Mouse (Mus musculus): Measurements from ENCODE around the gene Ptpn23. TPM values are rescaled to one million over a fixed set of nuclear protein-coding genes. Genes with fewer than 3 reads are reported as not detected.
"Not testable (repeated sequence)": the region's sequence is repeated elsewhere in the genome, so short reads cannot be mapped to it uniquely, and the experiment has no call there.

Ptpn23 gene
- total RNA-seq, 2 experiments from 2014 or later = 55.4 to 64.8 TPM

DNA sequence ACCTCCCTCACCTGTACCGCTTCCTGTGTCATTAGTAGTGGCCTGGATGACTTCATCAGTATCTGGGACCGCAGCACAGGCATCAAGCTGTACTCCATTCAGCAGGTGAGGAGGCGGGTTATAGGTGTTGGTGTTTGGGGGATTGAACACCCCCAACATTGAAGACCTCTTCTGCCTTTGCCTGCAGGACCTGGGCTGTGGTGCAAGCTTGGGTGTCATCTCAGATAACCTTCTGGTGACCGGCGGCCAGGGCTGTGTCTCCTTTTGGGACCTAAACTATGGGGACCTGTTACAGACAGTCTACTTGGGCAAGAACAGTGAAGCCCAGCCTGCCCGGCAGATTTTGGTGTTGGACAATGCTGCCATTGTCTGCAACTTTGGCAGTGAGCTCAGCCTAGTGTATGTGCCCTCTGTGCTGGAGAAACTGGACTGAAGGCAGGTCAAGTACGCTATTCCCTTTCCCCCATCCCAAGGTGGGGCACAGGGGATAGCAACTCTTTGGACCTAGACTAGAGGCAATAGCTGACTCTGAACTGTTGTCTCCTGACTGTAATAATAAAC is 23.6 kb downstream of the Ptpn23 start:
- DNase-seq (ENCODE audit: low spot score in 2 of 2) = no peak

GRCm38 (mm10) chr9:110381292-110381691 is 26.7 kb downstream of the Ptpn23 start:
- DNase-seq (ENCODE audit: low spot score in 2 of 2) = no peak

GRCm38 (mm10) chr9:110380662-110381061 is 27.4 kb downstream of the Ptpn23 start:
- no peak for DNase-seq (ENCODE audit: low spot score in 2 of 2)

- DNase-seq (ENCODE audit: low spot score in 2 of 2) = no peak
Observed at GRCm38 (mm10) chr9:110379361-110379760, 28.7 kb downstream of the Ptpn23 start.

DNA sequence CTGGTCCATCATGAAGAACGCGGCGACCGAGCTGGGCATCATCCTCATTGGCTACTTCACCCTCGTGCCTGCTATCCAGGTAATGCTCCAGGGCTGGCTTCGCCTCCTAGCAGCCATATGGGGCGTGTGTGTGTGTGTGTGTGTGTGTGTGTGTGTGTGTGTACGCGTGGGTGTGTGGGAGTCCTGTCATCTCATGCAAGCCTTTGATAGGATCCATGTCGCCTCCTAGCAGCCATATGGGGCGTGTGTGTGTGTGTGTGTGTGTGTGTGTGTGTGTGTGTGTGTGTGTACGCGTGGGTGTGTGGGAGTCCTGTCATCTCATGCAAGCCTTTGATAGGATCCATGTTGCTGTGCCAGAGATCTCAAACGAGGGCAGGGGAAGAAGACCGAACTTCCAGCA is 30.4 kb downstream of the Ptpn23 start:
- DNase-seq (ENCODE audit: low spot score in 2 of 2) = not testable (repeated sequence)

DNA sequence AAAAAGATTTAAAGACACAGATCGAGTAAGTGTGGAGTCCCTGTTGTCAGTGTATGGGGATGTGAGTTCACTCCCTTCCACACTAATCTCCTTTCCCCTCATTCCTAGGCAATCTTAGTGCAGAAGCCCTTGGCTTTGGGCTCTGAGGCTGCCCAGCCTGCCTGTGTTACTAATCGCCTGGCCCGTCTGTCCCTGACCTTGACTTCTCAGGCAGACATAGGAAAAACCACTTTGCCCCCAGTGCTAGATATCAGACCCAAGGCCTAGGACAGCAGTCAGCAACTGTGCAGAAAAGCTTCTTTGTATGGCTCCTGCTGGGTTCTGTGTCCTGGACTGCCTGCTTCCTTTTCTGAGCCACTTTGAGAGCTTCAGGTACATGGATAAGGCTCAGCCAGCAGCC is 32.3 kb downstream of the Ptpn23 start:
- DNase-seq (ENCODE audit: low spot score in 2 of 2) = no peak

DNA sequence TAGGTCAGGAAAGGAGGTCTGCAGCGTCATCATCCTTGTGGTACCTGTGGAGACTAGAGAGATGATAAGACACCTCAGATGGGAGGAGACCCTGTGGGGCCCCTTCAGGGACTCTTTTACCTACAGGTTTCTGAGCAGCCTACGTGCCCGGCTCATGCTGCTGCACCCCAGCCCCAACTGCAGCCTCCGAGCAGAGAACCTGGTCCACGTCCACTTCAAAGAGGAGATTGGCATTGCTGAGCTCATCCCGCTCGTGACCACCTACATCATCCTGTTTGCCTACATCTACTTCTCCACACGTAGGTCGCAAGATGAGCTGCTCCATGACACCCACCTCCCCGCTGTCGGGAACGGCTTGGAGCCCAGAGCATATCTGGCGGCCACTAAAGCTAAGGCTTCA is 34.1 kb downstream of the Ptpn23 start:
- no peak for DNase-seq (ENCODE audit: low spot score in 2 of 2)

GRCm38 (mm10) chr9:110369860-110370259 is 38.2 kb downstream of the Ptpn23 start:
- no peak for DNase-seq (ENCODE audit: low spot score in 2 of 2)

GRCm38 (mm10) chr9:110366746-110367145 is 41.3 kb downstream of the Ptpn23 start:
- no peak for DNase-seq (ENCODE audit: low spot score in 2 of 2)

DNA sequence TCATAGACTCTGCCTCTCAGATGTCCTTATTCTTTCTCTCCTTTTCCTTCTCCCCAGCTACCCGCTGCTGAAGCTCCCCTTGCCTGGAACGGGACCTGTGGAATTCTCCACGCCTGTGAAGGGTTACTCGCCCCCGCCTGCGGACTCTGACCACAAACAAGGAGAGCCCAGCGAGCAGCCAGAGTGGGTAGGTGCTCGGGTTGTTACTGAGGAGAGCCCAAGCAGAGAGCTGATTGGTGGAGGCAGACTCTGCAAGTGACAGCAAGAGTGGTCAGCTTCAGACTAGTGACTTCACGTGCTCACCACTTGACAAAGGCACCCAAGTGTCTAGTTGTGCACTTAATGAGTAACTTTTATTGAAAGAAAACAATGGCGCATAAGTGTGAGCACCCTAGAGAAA is 45.7 kb downstream of the Ptpn23 start:
- no peak for DNase-seq (ENCODE audit: low spot score in 2 of 2)

GRCm38 (mm10) chr9:110361299-110361698 is 46.7 kb downstream of the Ptpn23 start:
- DNase-seq (ENCODE audit: low spot score in 2 of 2) = no peak

DNA sequence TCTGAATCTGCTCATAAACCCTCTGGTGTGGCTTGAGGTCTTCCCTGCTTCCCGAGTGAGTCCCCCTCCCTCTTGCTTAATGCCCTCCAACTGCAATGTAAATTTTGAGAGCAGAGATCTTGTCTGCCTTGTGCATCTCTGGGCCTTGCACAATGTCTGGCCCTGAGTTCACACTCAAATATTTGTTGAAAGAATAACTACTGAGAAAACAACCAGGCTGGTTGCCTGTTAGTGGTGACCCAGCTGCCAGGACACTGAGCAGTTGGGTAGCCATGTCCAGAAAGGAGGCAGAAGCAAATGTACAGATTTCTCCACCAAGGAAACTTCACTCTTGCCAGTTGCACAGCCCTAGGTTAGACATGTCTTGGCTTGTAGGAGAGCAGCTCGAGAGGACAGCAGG is 49.7 kb downstream of the Ptpn23 start:
- no peak for DNase-seq (ENCODE audit: low spot score in 2 of 2)

- no peak for DNase-seq (ENCODE audit: low spot score in 2 of 2)
Observed at GRCm38 (mm10) chr9:110351932-110352632, 55.9 kb downstream of the Ptpn23 start.

GRCm38 (mm10) chr9:110351350-110351749 is 56.7 kb downstream of the Ptpn23 start:
- DNase-seq (ENCODE audit: low spot score in 2 of 2) = no peak

DNA sequence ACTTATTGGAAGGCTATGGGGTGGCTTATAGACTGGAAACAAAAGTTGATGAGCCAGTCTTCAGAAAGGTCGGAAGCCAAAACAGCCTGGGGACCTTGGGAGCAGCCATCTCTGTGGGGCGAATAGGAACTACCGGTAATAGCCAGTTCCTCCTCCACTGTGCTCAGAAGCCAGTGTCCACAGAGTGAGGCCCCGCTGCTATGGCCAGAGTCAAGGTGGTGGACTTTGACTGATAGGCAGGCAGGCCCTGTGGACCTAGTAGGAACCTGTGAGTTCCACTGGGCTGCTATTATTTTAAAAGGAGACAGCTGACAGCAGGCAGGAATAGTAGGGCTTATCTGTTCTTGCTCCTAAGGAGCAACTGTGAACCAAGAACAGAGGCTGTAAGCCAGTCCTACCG is 57.4 kb downstream of the Ptpn23 start:
- no peak for DNase-seq (ENCODE audit: low spot score in 2 of 2)

- no peak for DNase-seq (ENCODE audit: low spot score in 2 of 2)
Observed at GRCm38 (mm10) chr9:110350188-110350587, 57.8 kb downstream of the Ptpn23 start.

GRCm38 (mm10) chr9:110348899-110349298 is 59.1 kb downstream of the Ptpn23 start:
- no peak for DNase-seq (ENCODE audit: low spot score in 2 of 2)

- no peak for DNase-seq (ENCODE audit: low spot score in 2 of 2)
Observed at GRCm38 (mm10) chr9:110345057-110345739, 62.8 kb downstream of the Ptpn23 start.

DNA sequence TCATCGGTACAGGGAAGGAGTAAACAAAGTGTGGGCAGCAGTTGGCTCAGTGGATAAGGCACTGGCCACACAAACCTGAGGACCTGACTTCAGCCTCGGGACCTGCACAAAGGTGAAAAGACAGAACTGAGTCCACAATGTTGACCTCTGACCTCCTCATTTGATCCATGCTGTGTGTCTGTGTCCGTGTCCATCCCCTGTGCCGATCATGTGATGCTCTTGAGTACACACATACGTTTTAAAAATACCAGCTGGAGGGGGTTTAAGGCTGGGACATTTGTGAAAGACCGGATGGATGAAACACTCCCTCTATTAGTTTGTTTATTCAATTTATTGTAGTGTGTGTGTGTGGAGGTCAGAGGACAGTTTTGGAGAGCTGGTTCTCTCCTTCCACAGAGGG is 64.2 kb downstream of the Ptpn23 start:
- DNase-seq (ENCODE audit: low spot score in 2 of 2) = no peak

GRCm38 (mm10) chr9:110342008-110342407 is 66.0 kb downstream of the Ptpn23 start:
- no peak for DNase-seq (ENCODE audit: low spot score in 2 of 2)

GRCm38 (mm10) chr9:110340037-110340750 is 67.8 kb downstream of the Ptpn23 start:
- no peak for DNase-seq (ENCODE audit: low spot score in 2 of 2)

All from adrenal gland, postnatal 4 days (tissue).